Mouse (Mus musculus) lung, embryonic 14.5 days (tissue): ENCODE measurements around the gene Slc39a1. TPM values are rescaled to one million over a fixed set of nuclear protein-coding genes. Genes with fewer than 3 reads are reported as not detected.
A peak's percentile ranks its signal among the peaks of the same experiment; 100 is the strongest.

Experiments used
- ATAC-seq: fragments of 200-750 bp; cut with Nextera tagmentation; 2 replicates; pipeline ENCODE4 v1.8.0; 2017; ENCODE audit warnings: mild to moderate bottlenecking, moderate TSS enrichment, moderate library complexity; ENCODE audit not compliant: insufficient read depth
- DNase-seq: peaks from one replicate; pipeline ENCODE4 v3.0.0-alpha.2; 2015
- H3K27ac ChIP-seq: fragments of 300-500 bp; sonication (generic); 2 replicates; pipeline ENCODE4 v1.5.1; 2014; ENCODE audit warnings: low read depth, mild to moderate bottlenecking, moderate library complexity
- H3K27me3 ChIP-seq: fragments of 300-500 bp; sonication (generic); 2 replicates; pipeline ENCODE4 v1.6.1; 2014; ENCODE audit warnings: low read length, control low read depth; ENCODE audit not compliant: insufficient read depth
- H3K36me3 ChIP-seq: fragments of 300-500 bp; sonication (generic); 2 replicates; pipeline ENCODE4 v1.6.1; 2014; ENCODE audit warnings: control low read depth; ENCODE audit not compliant: insufficient read depth
- H3K4me1 ChIP-seq: fragments of 300-500 bp; sonication (generic); 2 replicates; pipeline ENCODE4 v1.6.1; 2014; ENCODE audit warnings: antibody characterized with exemption, control low read depth; ENCODE audit not compliant: insufficient read depth
- H3K4me2 ChIP-seq: fragments of 300-500 bp; sonication (generic); 2 replicates; pipeline ENCODE4 v1.6.1; 2014; ENCODE audit warnings: mild to moderate bottlenecking
- H3K4me3 ChIP-seq: fragments of 300-500 bp; sonication (generic); 2 replicates; pipeline ENCODE4 v1.5.1; 2014; ENCODE audit warnings: low read depth, low read length
- H3K9ac ChIP-seq: fragments of 300-500 bp; sonication (generic); 2 replicates; pipeline ENCODE4 v1.6.1; 2014
- H3K9me3 ChIP-seq: fragments of 300-500 bp; sonication (generic); 2 replicates; pipeline ENCODE4 v1.6.1; 2016; ENCODE audit warnings: low read depth, low read length, control low read depth
- CTCF ChIP-seq: IDR thresholded peaks from 2 replicates; pipeline ENCODE4 v1.5.1; 2016; ENCODE audit warnings: antibody characterized with exemption, low read depth
- whole genome bisulfite sequencing: fragments of 180-500 bp; shearing (Covaris S2); extraction: QIAGEN DNeasy Blood & Tissue Kit; methylation state at CpG from one replicate; pipeline ENCODE4 v1.1.7; 2014; 5-methylcytosine and 5-hydroxymethylcytosine counted together
- microRNA-seq: library from miRNA; unstranded; fragments of <30 nt; microRNA quantifications from one replicate; pipeline ENCODE4, GENCODE M21; 2016; ENCODE audit warnings: borderline number of aligned reads
- polyA plus RNA-seq: library from polyadenylated mRNA; unstranded; fragments of >200 nt; fragmentation: Nextera tagmentation; extraction: Ambion mirVana; gene quantifications from 2 replicates; pipeline ENCODE4 v1.2.1, GENCODE M21; 2014

Gene Slc39a1
- polyA plus RNA-seq, 1 experiment from 2014 or later = 85.3 TPM

DNA sequence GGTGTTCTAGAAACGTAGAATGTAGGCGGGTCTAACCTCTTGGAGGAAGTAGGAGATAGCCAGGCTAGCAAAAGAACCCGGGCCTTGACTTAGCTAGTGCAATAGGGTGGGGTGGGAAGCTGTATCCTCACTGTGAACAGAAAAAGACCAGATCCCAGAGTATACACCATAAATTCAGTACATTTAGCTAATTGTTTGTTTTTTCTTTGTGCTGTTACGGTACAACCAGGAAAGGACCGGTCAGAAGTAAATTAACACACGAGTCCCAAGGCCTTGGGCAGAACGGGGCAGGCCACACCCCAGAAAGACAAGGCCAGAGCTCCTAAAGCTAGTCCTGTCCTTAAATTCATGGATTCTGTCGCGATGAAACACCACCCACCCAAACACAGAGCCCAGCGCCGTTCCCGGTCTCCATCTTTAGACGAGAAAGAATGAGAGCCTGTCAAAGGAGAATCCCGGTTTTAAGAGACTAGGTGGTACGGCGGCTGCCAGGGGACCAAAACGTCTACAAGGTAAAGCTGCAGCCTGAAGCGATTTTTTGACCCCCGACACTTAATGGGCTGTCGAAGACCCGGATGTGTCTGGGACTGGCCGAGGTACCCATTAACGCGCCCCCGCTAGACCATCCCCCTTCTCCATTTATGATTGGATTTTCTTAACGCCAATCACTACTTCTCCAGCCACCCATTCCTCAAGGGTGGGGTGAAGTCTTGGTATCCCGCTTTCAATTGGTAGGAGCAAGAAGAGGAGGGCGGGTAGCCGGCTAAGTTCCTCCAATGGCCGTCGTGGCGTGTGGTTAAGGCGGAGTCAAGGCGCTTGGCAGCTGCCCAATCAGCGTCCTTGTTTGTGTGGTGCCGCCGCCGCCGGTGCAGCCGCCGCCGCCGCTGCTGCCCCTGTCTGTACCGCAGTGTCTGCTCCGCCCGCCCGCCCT is 44.6 kb downstream of the Slc39a1 start, which contains the start of gene Gatad2b:
Gatad2b (plus strand) TSS at position 834 of the 931 bp plus-strand sequence.
- peak within 1 kb of the TSS; percentile 89 for H3K4me3 ChIP-seq
- H3K27me3 ChIP-seq = no peaks in the 10 kb centered on the region
- H3K27ac ChIP-seq = peak within 1 kb of the TSS; percentile 96
- ATAC-seq (peak; percentile 99), DNase-seq (peak; percentile 100)
- no peak for TF ChIP-seq CTCF
- H3K9ac ChIP-seq = peak within 1 kb of the TSS; percentile 94
- H3K4me2 ChIP-seq = peak within 1 kb of the TSS; percentile 71
- peaks cover 9% of the 10 kb centered on the region; the same call in 1 of the 2 replicates for H3K4me1 ChIP-seq
- no peaks in the 10 kb centered on the region for H3K9me3 ChIP-seq
- WGBS = under 1% methylated on average over 44 of the region's 47 CpGs
- peaks cover 8% of the 10 kb centered on the region; the same call in 1 of the 2 replicates for H3K36me3 ChIP-seq

DNA sequence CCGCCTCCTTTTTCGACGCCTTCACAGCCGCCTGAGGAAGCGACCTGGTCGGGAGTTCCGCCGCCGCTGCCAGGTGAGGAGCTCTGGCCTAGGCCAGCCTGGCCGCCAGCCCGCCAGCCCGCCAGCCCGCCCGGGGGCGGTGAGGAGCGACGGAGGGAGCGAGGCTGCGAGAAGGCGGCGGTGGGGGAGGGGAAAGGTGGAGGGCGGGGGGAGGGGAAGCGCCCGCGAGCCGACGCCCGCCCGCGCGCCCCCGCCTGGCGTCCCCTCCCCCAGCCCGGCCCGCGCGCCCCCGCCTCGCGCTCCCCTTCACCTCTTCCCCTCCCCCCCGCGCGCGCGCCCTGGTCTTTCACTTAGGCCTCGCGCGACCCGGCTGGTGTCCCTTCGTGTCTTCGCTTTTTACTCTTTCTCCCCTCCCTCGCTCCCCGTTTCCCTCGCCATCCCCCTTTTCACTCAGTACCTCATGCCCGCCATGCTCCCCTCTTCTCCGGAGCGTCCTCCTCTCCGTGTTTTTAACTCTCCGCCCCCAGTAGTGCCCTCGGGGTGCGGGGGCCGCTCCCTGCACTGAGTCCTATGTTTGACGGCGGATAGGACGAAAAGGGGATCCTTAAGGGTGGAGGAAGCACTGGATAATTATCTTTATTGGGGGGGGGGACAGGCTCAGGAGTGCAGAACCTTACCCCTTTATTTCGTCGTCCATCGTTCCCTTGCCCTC is 45.5 kb downstream of the Slc39a1 start:
- H3K9me3 ChIP-seq = no peaks in the 10 kb centered on the region
- peak overlapping the region; percentile 96 for H3K27ac ChIP-seq
- peaks cover 8% of the 10 kb centered on the region; the same call in 1 of the 2 replicates for H3K36me3 ChIP-seq
- peak overlapping the region; percentile 71 for H3K4me2 ChIP-seq
- peak; percentile 75 for DNase-seq
- no peak for TF ChIP-seq CTCF
- no peaks in the 10 kb centered on the region for H3K27me3 ChIP-seq
- peak overlapping the region; percentile 89 for H3K4me3 ChIP-seq
- peak; percentile 12 for ATAC-seq
- peak overlapping the region; percentile 94 for H3K9ac ChIP-seq
- peaks cover 9% of the 10 kb centered on the region; the same call in 1 of the 2 replicates for H3K4me1 ChIP-seq
- WGBS = 1% methylated on average over 52 of the region's 68 CpGs

DNA sequence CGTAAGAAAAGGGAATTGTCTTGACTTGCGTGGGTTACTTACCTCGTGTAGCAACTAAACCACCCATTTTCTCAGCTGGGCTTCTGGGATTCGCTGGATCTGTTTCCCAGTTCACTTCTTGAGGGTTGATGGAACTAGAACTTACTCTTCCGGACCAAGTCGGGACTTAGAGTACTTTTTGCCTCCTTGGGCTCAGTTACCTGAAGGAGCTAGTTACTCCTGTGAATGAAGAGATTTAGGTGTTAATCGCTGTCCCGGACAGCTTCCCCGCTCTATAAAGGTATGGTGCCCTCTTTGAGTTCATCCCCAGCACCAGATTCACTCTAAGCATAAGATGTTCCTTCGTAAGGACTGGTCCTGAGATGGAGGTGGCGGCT is 46.1 kb downstream of the Slc39a1 start:
- DNase-seq = peak; percentile 43
- peak overlapping the region; percentile 96 for H3K27ac ChIP-seq
- WGBS = 1% methylated on average over 11 of the region's 11 CpGs
- H3K36me3 ChIP-seq = peaks cover 8% of the 10 kb centered on the region; the same call in 1 of the 2 replicates
- no peak for ATAC-seq
- no peaks in the 10 kb centered on the region for H3K9me3 ChIP-seq
- H3K27me3 ChIP-seq = no peaks in the 10 kb centered on the region
- peak overlapping the region; percentile 89 for H3K4me3 ChIP-seq
- peak overlapping the region; percentile 94 for H3K9ac ChIP-seq
- peak overlapping the region; percentile 71 for H3K4me2 ChIP-seq
- H3K4me1 ChIP-seq = peaks cover 9% of the 10 kb centered on the region; the same call in 1 of the 2 replicates
- no peak for TF ChIP-seq CTCF

DNA sequence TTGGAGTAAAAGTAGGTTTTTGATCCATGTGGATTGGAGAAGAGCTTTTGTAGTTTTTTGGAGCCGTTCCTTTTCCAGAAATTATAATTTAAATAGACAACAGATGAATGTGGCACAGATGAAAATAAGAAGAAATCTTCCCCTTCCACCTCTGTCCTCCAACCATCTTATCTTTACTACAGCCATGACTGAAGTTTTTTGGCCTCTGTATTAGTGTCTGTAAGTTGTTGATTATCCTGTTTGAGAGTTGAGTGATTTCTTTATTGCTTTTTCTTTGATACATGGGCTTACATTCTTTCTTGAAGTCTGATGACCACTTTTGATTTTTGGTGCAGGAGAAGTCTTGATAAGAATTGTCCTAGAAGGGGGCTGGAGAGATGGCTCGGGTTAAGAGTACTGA is 46.7 kb downstream of the Slc39a1 start:
- no peak overlapping the region for H3K27ac ChIP-seq
- no peak for DNase-seq
- WGBS = 65% methylated on average over 2 of the region's 2 CpGs
- H3K4me2 ChIP-seq = peak overlapping the region; percentile 71
- peak overlapping the region; percentile 94 for H3K9ac ChIP-seq
- no peak for ATAC-seq
- H3K4me3 ChIP-seq = peak overlapping the region; percentile 89
- H3K27me3 ChIP-seq = no peaks in the 10 kb centered on the region
- H3K36me3 ChIP-seq = peaks cover 8% of the 10 kb centered on the region; the same call in 1 of the 2 replicates
- TF ChIP-seq CTCF = no peak
- H3K4me1 ChIP-seq = peaks cover 9% of the 10 kb centered on the region; the same call in 1 of the 2 replicates
- H3K9me3 ChIP-seq = no peaks in the 10 kb centered on the region

Small RNA genes lying within 50 kb of the gene (microRNA-seq; reads per million reads assigned to microRNA genes)
- gene Mir7012 = not detected

Other genes starting within 250 kb of the Slc39a1 start
- gene Hax1, start 249.4 kb upstream of the Slc39a1 start, polyA plus RNA-seq = 150 and 157 TPM in 2 replicates
- 136 and 143 TPM in 2 replicates for gene 4933434E20Rik, start 196.5 kb upstream of the Slc39a1 start, polyA plus RNA-seq
- 236 and 257 TPM in 2 replicates for gene Ubap2l, start 195.5 kb upstream of the Slc39a1 start, polyA plus RNA-seq
- gene Tpm3, start 175.5 kb upstream of the Slc39a1 start, polyA plus RNA-seq = 634 and 654 TPM in 2 replicates
- 0.39 and 0.58 TPM in 2 replicates for gene Nup210l, start 144.0 kb upstream of the Slc39a1 start, polyA plus RNA-seq
- gene Rps27, start 34.5 kb upstream of the Slc39a1 start, polyA plus RNA-seq = 1,714 and 1,910 TPM in 2 replicates
- 17.9 and 19.3 TPM in 2 replicates for gene Rab13, start 34.5 kb upstream of the Slc39a1 start, polyA plus RNA-seq
- gene Jtb, start 16.6 kb upstream of the Slc39a1 start, polyA plus RNA-seq = 92.3 and 99.7 TPM in 2 replicates
- gene Creb3l4, start 4.7 kb upstream of the Slc39a1 start, polyA plus RNA-seq = 5.4 and 6.5 TPM in 2 replicates
- gene Crtc2, start 6.0 kb downstream of the Slc39a1 start, polyA plus RNA-seq = 19.3 and 19.6 TPM in 2 replicates
- 4.4 and 6.1 TPM in 2 replicates for gene Dennd4b, start 17.0 kb downstream of the Slc39a1 start, polyA plus RNA-seq
- 14.6 and 15.8 TPM in 2 replicates for gene Gatad2b, start 45.0 kb downstream of the Slc39a1 start, polyA plus RNA-seq
- gene Slc27a3, start 141.8 kb downstream of the Slc39a1 start, polyA plus RNA-seq = 18.4 and 19.1 TPM in 2 replicates
- gene Ints3, start 185.4 kb downstream of the Slc39a1 start, polyA plus RNA-seq = 38.5 and 40.5 TPM in 2 replicates
- gene Npr1, start 217.7 kb downstream of the Slc39a1 start, polyA plus RNA-seq = 17.8 and 19.3 TPM in 2 replicates
- gene Ilf2, start 228.0 kb downstream of the Slc39a1 start, polyA plus RNA-seq = 232 and 240 TPM in 2 replicates
- gene Snapin, start 242.9 kb downstream of the Slc39a1 start, polyA plus RNA-seq = 68.0 and 74.7 TPM in 2 replicates